Mouse (Mus musculus): ENCODE data around the gene Arfgap3. TPM values are rescaled to one million over a fixed set of nuclear protein-coding genes. Genes with fewer than 3 reads are reported as not detected.
A peak's percentile ranks its signal among the peaks of the same experiment; 100 is the strongest.
"Not testable (repeated sequence)": the region's sequence is repeated elsewhere in the genome, so short reads cannot be mapped to it uniquely, and the experiment has no call there.

The Arfgap3 gene
- 1 to 10 TPM; 4.4 to 5.2 (median 4.8) TPM for total RNA-seq (2022)

- peak; percentile 89 to 90 for DNase-seq (ENCODE audit: low spot score in 2 of 2)
These were observed at the start of gene Arfgap3 for GRCm38 (mm10) chr15:83349954-83350711. Gene Arfgap3 (minus strand): TSS chr15:83350247.

- DNase-seq (ENCODE audit: low spot score in 2 of 2), result no peak
These were observed 42.7 kb upstream of the Arfgap3 start for GRCm38 (mm10) chr15:83392722-83393121.

- no peak for DNase-seq (ENCODE audit: low spot score in 2 of 2)
These were observed 37.9 kb upstream of the Arfgap3 start for GRCm38 (mm10) chr15:83387911-83388310.

GRCm38 (mm10) chr15:83383633-83384032, 33.6 kb upstream of the Arfgap3 start:
- peak in 1 of 2 experiments; percentile 22 for DNase-seq (ENCODE audit: low spot score in 2 of 2)

- DNase-seq (ENCODE audit: low spot score in 2 of 2), result no peak
These were observed 33.1 kb upstream of the Arfgap3 start for GRCm38 (mm10) chr15:83383136-83383535.

- DNase-seq (ENCODE audit: low spot score in 2 of 2), result no peak
These were observed 32.4 kb upstream of the Arfgap3 start for GRCm38 (mm10) chr15:83382467-83382866.

GRCm38 (mm10) chr15:83377153-83377552, 27.1 kb upstream of the Arfgap3 start:
- DNase-seq (ENCODE audit: low spot score in 2 of 2), result no peak

- DNase-seq (ENCODE audit: low spot score in 2 of 2), result peak; percentile 49 to 54
These were observed 25.1 kb upstream of the Arfgap3 start for GRCm38 (mm10) chr15:83375136-83375535.

- no peak for DNase-seq (ENCODE audit: low spot score in 2 of 2)
These were observed 24.0 kb upstream of the Arfgap3 start for GRCm38 (mm10) chr15:83374076-83374475.

GRCm38 (mm10) chr15:83368702-83369101, 18.7 kb upstream of the Arfgap3 start:
- not testable (repeated sequence) for DNase-seq (ENCODE audit: low spot score in 2 of 2)

- DNase-seq (ENCODE audit: low spot score in 2 of 2), result no peak
These were observed 18.2 kb upstream of the Arfgap3 start for GRCm38 (mm10) chr15:83368261-83368660.

GRCm38 (mm10) chr15:83366933-83367552, 17.0 kb upstream of the Arfgap3 start:
- DNase-seq (ENCODE audit: low spot score in 2 of 2), result peak in 1 of 2 experiments; percentile 45

- DNase-seq (ENCODE audit: low spot score in 2 of 2), result no peak
These were observed 15.7 kb upstream of the Arfgap3 start for GRCm38 (mm10) chr15:83365697-83366096.

- DNase-seq (ENCODE audit: low spot score in 2 of 2), result no peak
These were observed 14.1 kb upstream of the Arfgap3 start for GRCm38 (mm10) chr15:83364194-83364593.

- not testable (repeated sequence) for DNase-seq (ENCODE audit: low spot score in 2 of 2)
These were observed 12.8 kb upstream of the Arfgap3 start for GRCm38 (mm10) chr15:83362813-83363212.

- not testable (repeated sequence) for DNase-seq (ENCODE audit: low spot score in 2 of 2)
These were observed 10.9 kb upstream of the Arfgap3 start for GRCm38 (mm10) chr15:83360899-83361298.

GRCm38 (mm10) chr15:83360140-83360539, 10.1 kb upstream of the Arfgap3 start:
- no peak for DNase-seq (ENCODE audit: low spot score in 2 of 2)

- DNase-seq (ENCODE audit: low spot score in 2 of 2), result no peak
These were observed 8.4 kb upstream of the Arfgap3 start for GRCm38 (mm10) chr15:83358476-83358875.

GRCm38 (mm10) chr15:83351546-83351945, 1.5 kb upstream of the Arfgap3 start:
- no peak for DNase-seq (ENCODE audit: low spot score in 2 of 2)

- no peak for DNase-seq (ENCODE audit: low spot score in 2 of 2)
These were observed 812 bp upstream of the Arfgap3 start for GRCm38 (mm10) chr15:83350859-83351258.

GRCm38 (mm10) chr15:83349225-83349953, 658 bp downstream of the Arfgap3 start:
- no peak for DNase-seq (ENCODE audit: low spot score in 2 of 2)

GRCm38 (mm10) chr15:83348747-83349146, 1.3 kb downstream of the Arfgap3 start:
- DNase-seq (ENCODE audit: low spot score in 2 of 2), result no peak
